Mouse (Mus musculus): ENCODE measurements at regions not wholly inside any gene's neighbourhood (a gene's known extent, or its start where the extent isn't known, plus 50 kb on each side); places are given as distances from the start of the nearest gene placed in this dataset.

GRCm38 (mm10) chr9:93991141-93991540, 546.7 kb downstream of the 1190002N15Rik start:
- Histone ChIP-seq H3K27me3 (ENCODE audit: control insufficient read depth, insufficient read depth, low read length) (no peaks in the 10 kb centered on the region), H3K4me2 (ENCODE audit: low read depth, severe bottlenecking) (no peak overlapping the region), H3K9ac (ENCODE audit: low read length) (no peak overlapping the region), H3K27ac (replicated peaks; ENCODE audit: low read depth, low read length) (no peak overlapping the region), H3K36me3 (ENCODE audit: control insufficient read depth, insufficient read depth, low read length) (no peaks in the 10 kb centered on the region), H3K9me3 (ENCODE audit: control insufficient read depth, low read length) (no peaks in the 10 kb centered on the region), H3K4me1 (ENCODE audit: control insufficient read depth, insufficient read depth, low read length) (no peaks in the 10 kb centered on the region), H3K4me3 (ENCODE audit: low read depth, low read length) (no peak overlapping the region)
- 67% methylated on average over 1 of the region's 1 CpGs for WGBS
- DNase-seq (ENCODE audit: low spot score) (no peak), ATAC-seq (ENCODE audit: insufficient number of reproducible peaks, low FRiP score, low TSS enrichment, low read depth) (no peak)

- Histone ChIP-seq H3K4me2 (ENCODE audit: low read depth, severe bottlenecking) (no peak overlapping the region), H3K27ac (replicated peaks; ENCODE audit: low read depth, low read length) (no peak overlapping the region), H3K9ac (ENCODE audit: low read length) (no peak overlapping the region), H3K4me3 (ENCODE audit: low read depth, low read length) (no peak overlapping the region), H3K4me1 (ENCODE audit: control insufficient read depth, insufficient read depth, low read length) (no peaks in the 10 kb centered on the region), H3K9me3 (ENCODE audit: control insufficient read depth, low read length) (no peaks in the 10 kb centered on the region), H3K27me3 (ENCODE audit: control insufficient read depth, insufficient read depth, low read length) (no peaks in the 10 kb centered on the region), H3K36me3 (ENCODE audit: control insufficient read depth, insufficient read depth, low read length) (no peaks in the 10 kb centered on the region)
- ATAC-seq (ENCODE audit: insufficient number of reproducible peaks, low FRiP score, low TSS enrichment, low read depth), result no peak
- no peak for DNase-seq (ENCODE audit: low spot score)
- WGBS, result 84% methylated on average over 2 of the region's 2 CpGs
Measured at GRCm38 (mm10) chr9:93981136-93981535, 556.7 kb downstream of the 1190002N15Rik start.

- WGBS, result 83% methylated on average over 6 of the region's 6 CpGs
- Histone ChIP-seq H3K27ac (replicated peaks; ENCODE audit: low read depth, low read length) (no peak overlapping the region), H3K9ac (ENCODE audit: low read length) (no peak overlapping the region), H3K36me3 (ENCODE audit: control insufficient read depth, insufficient read depth, low read length) (no peaks in the 10 kb centered on the region), H3K27me3 (ENCODE audit: control insufficient read depth, insufficient read depth, low read length) (no peaks in the 10 kb centered on the region), H3K4me3 (ENCODE audit: low read depth, low read length) (no peak overlapping the region), H3K4me2 (ENCODE audit: low read depth, severe bottlenecking) (no peak overlapping the region), H3K4me1 (ENCODE audit: control insufficient read depth, insufficient read depth, low read length) (no peaks in the 10 kb centered on the region), H3K9me3 (ENCODE audit: control insufficient read depth, low read length) (no peaks in the 10 kb centered on the region)
- ATAC-seq (ENCODE audit: insufficient number of reproducible peaks, low FRiP score, low TSS enrichment, low read depth) (no peak), DNase-seq (ENCODE audit: low spot score) (no peak)
Measured at GRCm38 (mm10) chr9:93969691-93970284, 568.1 kb downstream of the 1190002N15Rik start.

- Histone ChIP-seq H3K9ac (ENCODE audit: low read length) (no peak overlapping the region), H3K27me3 (ENCODE audit: control insufficient read depth, insufficient read depth, low read length) (no peaks in the 10 kb centered on the region), H3K4me3 (ENCODE audit: low read depth, low read length) (no peak overlapping the region), H3K9me3 (ENCODE audit: control insufficient read depth, low read length) (no peaks in the 10 kb centered on the region), H3K4me2 (ENCODE audit: low read depth, severe bottlenecking) (no peak overlapping the region), H3K27ac (replicated peaks; ENCODE audit: low read depth, low read length) (no peak overlapping the region), H3K4me1 (ENCODE audit: control insufficient read depth, insufficient read depth, low read length) (no peaks in the 10 kb centered on the region), H3K36me3 (ENCODE audit: control insufficient read depth, insufficient read depth, low read length) (no peaks in the 10 kb centered on the region)
- 91% methylated on average over 5 of the region's 5 CpGs for WGBS
- no peak for ATAC-seq (ENCODE audit: insufficient number of reproducible peaks, low FRiP score, low TSS enrichment, low read depth)
- DNase-seq (ENCODE audit: low spot score), result no peak
Measured at GRCm38 (mm10) chr9:93969118-93969517, 568.8 kb downstream of the 1190002N15Rik start.

- H3K4me2 ChIP-seq (ENCODE audit: low read depth, severe bottlenecking), result no peak overlapping the region
- H3K27me3 ChIP-seq (ENCODE audit: control insufficient read depth, insufficient read depth, low read length), result no peaks in the 10 kb centered on the region
- H3K9me3 ChIP-seq (ENCODE audit: control insufficient read depth, low read length), result no peaks in the 10 kb centered on the region
- no peaks in the 10 kb centered on the region for H3K4me1 ChIP-seq (ENCODE audit: control insufficient read depth, insufficient read depth, low read length)
- H3K36me3 ChIP-seq (ENCODE audit: control insufficient read depth, insufficient read depth, low read length), result no peaks in the 10 kb centered on the region
- no peak overlapping the region for H3K9ac ChIP-seq (ENCODE audit: low read length)
- H3K27ac ChIP-seq (replicated peaks; ENCODE audit: low read depth, low read length), result no peak overlapping the region
- ATAC-seq (ENCODE audit: insufficient number of reproducible peaks, low FRiP score, low TSS enrichment, low read depth), result no peak
- H3K4me3 ChIP-seq (ENCODE audit: low read depth, low read length), result no peak overlapping the region
- DNase-seq (ENCODE audit: low spot score), result no peak
Measured at GRCm38 (mm10) chr9:93955235-93956040, 582.4 kb downstream of the 1190002N15Rik start.

- H3K9me3 ChIP-seq (ENCODE audit: control insufficient read depth, low read length), result no peaks in the 10 kb centered on the region
- H3K4me1 ChIP-seq (ENCODE audit: control insufficient read depth, insufficient read depth, low read length), result no peaks in the 10 kb centered on the region
- 76% methylated on average over 1 of the region's 1 CpGs for WGBS
- no peak for DNase-seq (ENCODE audit: low spot score)
- ATAC-seq (ENCODE audit: insufficient number of reproducible peaks, low FRiP score, low TSS enrichment, low read depth), result no peak
- no peak overlapping the region for H3K4me3 ChIP-seq (ENCODE audit: low read depth, low read length)
- H3K27me3 ChIP-seq (ENCODE audit: control insufficient read depth, insufficient read depth, low read length), result no peaks in the 10 kb centered on the region
- H3K27ac ChIP-seq (replicated peaks; ENCODE audit: low read depth, low read length), result no peak overlapping the region
- H3K4me2 ChIP-seq (ENCODE audit: low read depth, severe bottlenecking), result no peak overlapping the region
- no peak overlapping the region for H3K9ac ChIP-seq (ENCODE audit: low read length)
- no peaks in the 10 kb centered on the region for H3K36me3 ChIP-seq (ENCODE audit: control insufficient read depth, insufficient read depth, low read length)
Measured at GRCm38 (mm10) chr9:93948671-93949070, 589.2 kb downstream of the 1190002N15Rik start.

- Histone ChIP-seq H3K9me3 (ENCODE audit: control insufficient read depth, low read length) (no peaks in the 10 kb centered on the region), H3K27me3 (ENCODE audit: control insufficient read depth, insufficient read depth, low read length) (no peaks in the 10 kb centered on the region), H3K4me1 (ENCODE audit: control insufficient read depth, insufficient read depth, low read length) (no peaks in the 10 kb centered on the region), H3K4me2 (ENCODE audit: low read depth, severe bottlenecking) (no peak overlapping the region), H3K36me3 (ENCODE audit: control insufficient read depth, insufficient read depth, low read length) (no peaks in the 10 kb centered on the region), H3K4me3 (ENCODE audit: low read depth, low read length) (no peak overlapping the region), H3K9ac (ENCODE audit: low read length) (no peak overlapping the region), H3K27ac (replicated peaks; ENCODE audit: low read depth, low read length) (no peak overlapping the region)
- ATAC-seq (ENCODE audit: insufficient number of reproducible peaks, low FRiP score, low TSS enrichment, low read depth) (no peak), DNase-seq (ENCODE audit: low spot score) (no peak)
- 93% methylated on average over 1 of the region's 1 CpGs for WGBS
Measured at GRCm38 (mm10) chr9:93947053-93947452, 590.8 kb downstream of the 1190002N15Rik start.

- H3K4me1 ChIP-seq (ENCODE audit: control insufficient read depth, insufficient read depth, low read length), result no peaks in the 10 kb centered on the region
- WGBS, result 71% methylated on average over 3 of the region's 3 CpGs
- ATAC-seq (ENCODE audit: insufficient number of reproducible peaks, low FRiP score, low TSS enrichment, low read depth), result no peak
Measured at GRCm38 (mm10) chr9:93940193-93940592, 597.7 kb downstream of the 1190002N15Rik start.

More at GRCm38 (mm10) chr9:93940193-93940592, 597.7 kb downstream of the 1190002N15Rik start:
- Histone ChIP-seq H3K9me3 (ENCODE audit: control insufficient read depth, low read length) (no peaks in the 10 kb centered on the region), H3K36me3 (ENCODE audit: control insufficient read depth, insufficient read depth, low read length) (no peaks in the 10 kb centered on the region), H3K9ac (ENCODE audit: low read length) (no peak overlapping the region), H3K27me3 (ENCODE audit: control insufficient read depth, insufficient read depth, low read length) (no peaks in the 10 kb centered on the region), H3K27ac (replicated peaks; ENCODE audit: low read depth, low read length) (no peak overlapping the region), H3K4me3 (ENCODE audit: low read depth, low read length) (no peak overlapping the region), H3K4me2 (ENCODE audit: low read depth, severe bottlenecking) (no peak overlapping the region)
- no peak for DNase-seq (ENCODE audit: low spot score)
